Mouse (Mus musculus): Measurements from ENCODE around the gene Olfr140. TPM values are rescaled to one million over a fixed set of nuclear protein-coding genes. Genes with fewer than 3 reads are reported as not detected.

The Olfr140 gene
- not detected for polyA plus RNA-seq (2021)

DNA sequence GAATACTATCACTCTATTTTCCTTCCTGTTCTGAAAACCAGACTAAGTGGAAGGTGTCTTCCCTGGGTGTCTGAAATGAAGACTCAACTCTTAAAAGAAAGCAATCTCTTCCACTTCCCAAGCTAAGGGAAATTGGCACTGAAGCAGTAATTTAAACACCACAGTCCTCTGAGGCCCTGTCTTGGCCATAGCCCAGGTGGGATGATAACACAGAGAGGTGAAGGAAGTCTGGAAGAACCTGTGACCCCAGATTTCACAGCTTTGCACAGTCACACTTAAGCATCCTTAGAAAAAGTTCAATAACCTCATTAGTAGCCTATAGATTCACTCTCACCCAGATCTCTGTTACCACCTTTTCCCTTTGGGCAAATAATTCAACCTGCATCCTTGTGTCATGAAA lies at the start of gene Olfr140:
Olfr140 (minus strand) TSS at position 101 of the 400 bp plus-strand sequence.
- ATAC-seq, result no peak

DNA sequence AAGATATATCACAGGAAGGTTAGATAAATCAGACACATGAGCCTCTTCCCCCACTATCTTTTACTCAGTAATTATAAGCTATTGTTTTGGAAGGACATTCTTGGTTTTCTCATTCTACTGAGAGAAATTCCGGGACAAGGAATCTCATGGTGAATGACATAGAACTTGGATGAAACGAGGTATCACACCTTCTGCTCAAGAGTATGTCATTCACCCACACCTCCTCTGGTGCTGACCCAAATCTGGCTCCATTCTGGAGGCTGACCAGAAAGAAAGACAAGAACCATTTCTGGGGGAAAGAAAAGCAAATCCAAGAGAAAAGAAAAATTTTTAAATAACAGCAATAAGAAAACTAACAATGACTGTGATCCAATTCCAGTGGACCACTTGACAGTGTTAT lies 6.7 kb upstream of the Olfr140 start:
- no peak for TF ChIP-seq CTCF (IDR thresholded peaks at IDR 0.05)
- in situ Hi-C loops (cut with MboI; ENCODE audit: low pct_unique_long_range_greater_than_20kb), result no loop called here
- H3K27me3 ChIP-seq, result no peaks in the 10 kb centered on the region
- CTCF ChIA-PET, result no interaction called here
- ATAC-seq, result no peak
- no peak for DNase-seq (ENCODE audit: low read depth, low spot score)
- POLR2A ChIA-PET, result no interaction called here

More for the DNA sequence above, at the start of gene Olfr140:
- no peak for TF ChIP-seq CTCF (IDR thresholded peaks at IDR 0.05)
- H3K27me3 ChIP-seq, result no peaks in the 10 kb centered on the region
- ChIA-PET CTCF (no interaction called here), POLR2A (no interaction called here)
- no peak for DNase-seq (ENCODE audit: low read depth, low spot score)
- in situ Hi-C loops (cut with MboI; ENCODE audit: low pct_unique_long_range_greater_than_20kb), result no loop called here

DNA sequence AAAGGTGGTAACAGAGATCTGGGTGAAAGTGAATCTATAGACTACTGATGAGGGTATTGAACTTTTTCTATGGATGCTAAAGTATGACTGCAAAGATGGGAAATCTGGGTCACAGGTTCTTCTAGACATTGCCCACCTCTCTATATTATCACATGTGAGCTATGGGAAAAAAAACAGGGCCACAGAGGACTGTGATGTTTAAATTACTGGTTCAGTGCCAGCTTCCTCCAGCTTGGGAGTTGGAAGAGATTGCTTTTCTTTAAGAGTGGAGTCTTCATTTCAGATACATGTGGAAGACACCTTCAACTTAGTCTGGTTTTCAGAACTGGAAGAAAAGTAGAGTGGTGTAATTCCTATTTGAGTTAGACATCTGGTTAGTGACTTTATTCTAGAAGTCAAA lies 28.4 kb downstream of the Olfr140 start, which contains the start of gene Olfr1265:
Olfr1265 (plus strand) TSS at position 301 of the 400 bp plus-strand sequence.
- TF ChIP-seq CTCF (IDR thresholded peaks at IDR 0.05), result no peak
- CTCF ChIA-PET, result no interaction called here
- POLR2A ChIA-PET, result no interaction called here
- H3K27me3 ChIP-seq, result no peaks in the 10 kb centered on the region
- in situ Hi-C loops (cut with MboI; ENCODE audit: low pct_unique_long_range_greater_than_20kb), result no loop called here
- ATAC-seq (no peak), DNase-seq (ENCODE audit: low read depth, low spot score) (no peak)

DNA sequence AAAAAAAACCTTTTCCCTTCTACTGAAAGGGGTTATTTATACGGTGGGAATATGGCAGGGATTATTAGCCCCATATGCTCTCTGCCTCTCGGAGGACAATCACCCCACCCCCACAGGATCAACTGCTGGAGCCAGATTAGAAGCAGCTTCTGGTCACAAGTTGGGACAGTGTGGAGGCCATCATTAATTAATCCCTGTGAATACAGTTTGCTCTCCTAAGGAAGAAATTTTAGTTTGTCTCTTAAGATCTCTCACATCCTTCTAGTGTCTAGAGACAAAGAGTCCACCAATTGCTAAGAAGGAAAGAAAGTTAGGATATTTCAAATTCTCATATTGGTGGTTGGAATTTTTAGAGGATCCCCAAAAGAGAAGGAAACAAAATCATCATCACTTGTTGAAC lies 37.9 kb downstream of the Olfr140 start, which contains the start of gene Olfr1264:
Olfr1264 (minus strand) TSS at position 101 of the 400 bp plus-strand sequence.
- POLR2A ChIA-PET, result no interaction called here
- no peaks in the 10 kb centered on the region for H3K27me3 ChIP-seq
- TF ChIP-seq CTCF (IDR thresholded peaks at IDR 0.05), result no peak
- CTCF ChIA-PET, result no interaction called here
- in situ Hi-C loops (cut with MboI; ENCODE audit: low pct_unique_long_range_greater_than_20kb), result no loop called here
- DNase-seq (ENCODE audit: low read depth, low spot score) (no peak), ATAC-seq (no peak)

DNA sequence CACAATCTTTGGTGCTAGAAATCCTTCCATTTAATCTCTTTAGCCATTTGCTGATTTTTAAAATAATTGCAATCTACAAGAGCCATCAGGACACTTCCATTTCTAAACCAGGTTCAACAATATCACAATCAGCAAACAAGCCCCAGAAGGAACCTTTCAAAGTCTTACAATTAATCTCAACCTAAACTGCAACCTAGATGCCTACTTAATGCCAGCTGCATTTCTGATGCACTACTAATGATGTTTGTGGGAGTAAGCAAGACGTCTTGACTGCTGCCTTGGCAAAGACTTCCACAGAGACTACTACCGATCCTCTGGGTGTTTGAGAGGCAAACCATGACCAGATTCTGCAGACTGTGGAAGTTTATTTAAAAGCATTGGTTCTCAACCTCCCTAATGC lies 51.6 kb downstream of the Olfr140 start, which contains the start of gene Olfr1263:
Olfr1263 (plus strand) TSS at position 301 of the 400 bp plus-strand sequence.
- TF ChIP-seq CTCF (IDR thresholded peaks at IDR 0.05), result no peak
- ChIA-PET CTCF (no interaction called here), POLR2A (no interaction called here)
- no peak for ATAC-seq
- H3K27me3 ChIP-seq, result peaks cover 4% of the 10 kb centered on the region
- in situ Hi-C loops (cut with MboI; ENCODE audit: low pct_unique_long_range_greater_than_20kb), result no loop called here
- DNase-seq (ENCODE audit: low read depth, low spot score), result no peak

DNA sequence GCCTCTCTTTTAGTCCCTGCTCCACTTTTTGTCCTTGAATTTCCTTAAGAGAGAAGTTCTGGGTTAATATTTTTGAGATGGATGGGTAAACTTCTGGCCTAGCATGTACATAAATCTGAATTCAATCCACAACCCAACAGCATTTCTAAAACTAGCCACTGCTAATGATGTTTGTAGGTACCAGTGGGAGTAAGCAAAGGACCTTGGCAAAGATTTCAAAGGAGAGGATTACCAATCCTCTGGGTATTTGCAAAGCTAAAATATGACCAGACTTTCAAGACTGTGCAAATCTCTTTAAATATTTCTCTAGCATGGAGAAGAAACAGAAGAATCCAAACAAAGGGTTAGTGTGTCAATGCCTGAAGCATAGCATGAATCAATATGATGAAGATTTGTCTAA lies 63.5 kb downstream of the Olfr140 start, which contains the start of gene Olfr1262:
Olfr1262 (plus strand) TSS at position 301 of the 400 bp plus-strand sequence.
- in situ Hi-C loops (cut with MboI; ENCODE audit: low pct_unique_long_range_greater_than_20kb), result no loop called here
- ChIA-PET CTCF (no interaction called here), POLR2A (no interaction called here)
- ATAC-seq (no peak), DNase-seq (ENCODE audit: low read depth, low spot score) (no peak)
- TF ChIP-seq CTCF (IDR thresholded peaks at IDR 0.05), result no peak
- H3K27me3 ChIP-seq, result no peaks in the 10 kb centered on the region

Other genes starting within 250 kb of the Olfr140 start
- gene Olfr1256, start 222.0 kb downstream of the Olfr140 start, polyA plus RNA-seq (2021), result 0.01 TPM
- gene Olfr48, start 215.4 kb downstream of the Olfr140 start, polyA plus RNA-seq (2021), result not detected
- not detected for gene Olfr1257, start 185.2 kb downstream of the Olfr140 start, polyA plus RNA-seq (2021)
- gene Olfr1258, start 136.3 kb downstream of the Olfr140 start, polyA plus RNA-seq (2021), result not detected
- gene Olfr1259, start 114.9 kb downstream of the Olfr140 start, polyA plus RNA-seq (2021), result not detected
- 0.01 TPM for gene Olfr1260, start 89.3 kb downstream of the Olfr140 start, polyA plus RNA-seq (2021)
- gene Olfr1261, start 72.4 kb downstream of the Olfr140 start, polyA plus RNA-seq (2021), result not detected
- gene Olfr1262, start 63.4 kb downstream of the Olfr140 start, polyA plus RNA-seq (2021), result not detected
- gene Olfr1263, start 51.5 kb downstream of the Olfr140 start, polyA plus RNA-seq (2021), result not detected
- gene Olfr1264, start 38.0 kb downstream of the Olfr140 start, polyA plus RNA-seq (2021), result not detected
- 0.01 TPM for gene Olfr1265, start 28.3 kb downstream of the Olfr140 start, polyA plus RNA-seq (2021)
- gene Olfr1269, start 57.8 kb upstream of the Olfr140 start, polyA plus RNA-seq (2021), result not detected
- not detected for gene Olfr32, start 78.7 kb upstream of the Olfr140 start, polyA plus RNA-seq (2021)
- not detected for gene Olfr1270, start 89.5 kb upstream of the Olfr140 start, polyA plus RNA-seq (2021)
- gene Olfr1506, start 160.9 kb upstream of the Olfr140 start, polyA plus RNA-seq (2021), result not detected
- gene Olfr142, start 194.0 kb upstream of the Olfr140 start, polyA plus RNA-seq (2021), result not detected
- gene Olfr1271, start 207.4 kb upstream of the Olfr140 start, polyA plus RNA-seq (2021), result not detected
- not detected for gene Olfr1272, start 229.2 kb upstream of the Olfr140 start, polyA plus RNA-seq (2021)